Mouse (Mus musculus): ENCODE measurements around the gene Phrf1.
"Not testable (repeated sequence)": the region's sequence is repeated elsewhere in the genome, so short reads cannot be mapped to it uniquely, and the experiment has no call there.

Phrf1 gene

GRCm38 (mm10) chr7:141213605-141214235, 14.9 kb upstream of the Phrf1 start, which contains the start of gene Lmntd2:
Lmntd2 (minus strand) TSS chr7:141214080.
- DNase-seq, result no peak

DNA sequence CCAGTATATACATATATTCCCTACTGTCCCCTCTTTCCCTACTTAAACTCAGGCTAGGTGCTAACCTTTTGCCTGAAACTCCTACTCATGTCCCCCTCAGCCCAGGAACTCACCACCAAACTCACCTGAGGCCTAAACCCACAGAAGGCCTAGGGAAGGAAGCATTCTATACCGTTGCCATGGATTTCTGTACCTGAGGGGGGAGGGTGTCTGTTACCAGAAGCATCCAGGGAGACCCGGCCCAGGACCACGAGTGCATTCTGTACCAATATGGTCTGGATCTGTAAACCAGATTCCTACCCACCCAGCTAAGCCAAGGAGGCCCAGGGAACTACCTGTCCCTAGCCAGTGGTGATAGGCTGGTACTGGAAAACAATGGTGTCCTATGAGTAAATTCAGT, 14.3 kb upstream of the Phrf1 start:
- no peak for DNase-seq

DNA sequence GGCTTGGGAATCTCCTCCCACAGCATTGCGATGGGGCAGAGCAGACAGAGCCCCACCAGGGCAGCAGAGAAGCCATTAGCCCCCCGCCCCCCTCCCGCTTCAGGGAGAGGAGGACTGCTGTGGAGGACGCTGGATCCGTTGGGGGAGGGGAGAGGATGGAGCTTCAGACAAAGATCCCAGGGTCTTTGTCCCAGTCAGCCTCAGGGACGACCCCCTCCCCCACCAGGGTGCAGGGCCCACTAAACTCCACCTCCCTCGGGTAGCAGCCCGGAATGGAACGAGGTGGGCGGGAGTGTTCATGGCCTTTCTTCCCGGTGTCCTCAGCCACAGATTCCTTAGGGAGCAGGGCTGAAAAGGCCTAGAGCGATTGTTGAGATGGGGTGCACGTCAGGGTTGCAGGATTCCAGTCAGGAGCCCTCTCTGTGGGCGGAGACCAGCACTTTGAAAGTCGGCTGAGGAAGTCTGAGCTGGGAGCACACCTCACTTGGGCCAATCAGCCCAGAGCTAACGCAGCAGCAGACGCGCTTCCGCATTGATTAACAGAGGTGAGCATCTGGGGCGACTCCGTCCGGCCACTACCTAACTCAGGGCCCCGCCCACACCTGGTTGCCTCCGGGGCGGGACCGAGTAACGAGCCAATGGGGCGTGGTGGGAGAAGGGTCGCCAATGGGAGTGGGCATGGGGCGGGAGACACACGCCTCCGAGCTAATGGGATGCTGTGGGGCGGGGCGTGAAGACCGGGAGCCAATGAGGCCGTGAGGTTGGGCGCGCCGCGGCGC, 13.3 kb upstream of the Phrf1 start, which contains the start of gene Rassf7:
TSS of gene Rassf7 (plus strand) at position 760 of the 779 bp plus-strand sequence.
- peak; percentile 96 for DNase-seq

- DNase-seq, result no peak
Measured at GRCm38 (mm10) chr7:141215880-141216733, 12.5 kb upstream of the Phrf1 start.

GRCm38 (mm10) chr7:141216894-141217293, 11.7 kb upstream of the Phrf1 start:
- no peak for DNase-seq

GRCm38 (mm10) chr7:141217343-141218013, 11.1 kb upstream of the Phrf1 start:
- no peak for DNase-seq

DNA sequence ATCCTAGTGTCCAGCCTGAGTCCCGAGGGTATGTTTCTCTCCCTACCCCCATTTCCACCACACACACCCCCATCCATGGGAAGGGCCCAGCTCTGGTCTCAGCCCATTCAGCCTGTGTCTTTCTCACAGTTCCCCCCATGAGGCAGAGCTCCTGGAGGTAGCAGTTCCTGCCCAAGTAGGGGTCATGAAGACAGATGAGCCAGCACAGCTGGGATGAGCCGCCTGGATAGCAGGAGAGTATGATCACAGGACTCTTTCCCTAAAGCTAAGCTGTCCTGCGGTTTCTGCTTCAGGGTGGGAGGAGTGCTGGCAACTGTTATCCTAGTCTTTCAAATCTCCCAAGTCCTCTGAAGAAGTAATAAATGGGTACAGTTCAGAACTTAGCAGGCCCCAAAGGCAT, 10.4 kb upstream of the Phrf1 start:
- no peak for DNase-seq

DNA sequence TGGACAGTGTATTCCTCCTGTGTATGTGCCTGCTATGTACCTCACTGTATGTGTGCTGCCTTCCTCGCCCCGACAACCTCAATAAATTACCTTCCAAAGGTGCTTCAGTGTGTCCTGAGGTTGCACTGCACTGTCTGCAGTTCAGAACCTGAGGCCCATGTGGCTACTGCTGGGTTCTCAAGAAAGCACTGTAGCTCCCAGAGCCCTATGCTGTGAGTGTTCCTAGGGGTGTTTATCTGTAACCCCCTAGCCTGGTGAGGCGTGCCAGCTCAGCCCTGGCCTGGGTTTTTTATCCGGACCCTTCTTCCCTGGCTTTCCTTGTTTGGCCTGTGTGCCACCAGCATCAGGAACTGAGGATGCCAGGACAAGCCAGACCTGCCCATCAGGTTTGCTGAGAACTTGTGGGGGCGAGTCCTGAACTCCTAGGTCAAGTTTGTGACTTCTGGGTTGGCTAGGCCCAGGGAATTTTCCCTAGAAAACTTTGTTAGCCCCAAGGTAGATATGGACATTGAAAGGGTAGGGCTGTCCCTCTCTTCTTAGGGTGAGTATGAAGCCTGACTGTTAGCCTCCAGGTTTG, 9.9 kb upstream of the Phrf1 start:
- DNase-seq, result no peak

GRCm38 (mm10) chr7:141219558-141220099, 9.0 kb upstream of the Phrf1 start:
- no peak for DNase-seq

- DNase-seq, result no peak
Measured at GRCm38 (mm10) chr7:141220377-141220776, 8.2 kb upstream of the Phrf1 start.

- DNase-seq, result peak; percentile 100
Measured at GRCm38 (mm10) chr7:141221249-141222125, 7.1 kb upstream of the Phrf1 start.

GRCm38 (mm10) chr7:141222126-141222467, 6.5 kb upstream of the Phrf1 start:
- no peak for DNase-seq

- DNase-seq, result no peak
Measured at GRCm38 (mm10) chr7:141222696-141223215, 5.8 kb upstream of the Phrf1 start.

DNA sequence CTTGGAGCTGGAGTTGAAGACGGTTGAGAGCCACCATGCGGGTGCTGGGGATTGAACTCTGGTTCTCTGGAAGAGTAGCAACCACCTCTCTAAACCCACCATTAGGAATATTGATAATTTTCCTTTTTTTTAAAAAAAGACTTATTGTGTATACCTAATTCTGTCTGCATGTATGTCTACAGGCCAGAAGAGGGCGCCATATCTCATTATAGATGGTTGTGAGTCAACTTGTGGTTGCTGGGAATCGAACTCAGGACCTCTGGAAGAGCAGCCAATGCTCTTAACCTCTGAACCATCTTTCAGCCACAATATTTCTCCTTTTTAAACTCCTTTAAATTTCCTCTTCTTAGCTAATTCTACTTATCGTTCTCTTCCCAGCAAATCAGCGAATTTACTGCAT, 2.0 kb upstream of the Phrf1 start:
- DNase-seq, result no peak

DNA sequence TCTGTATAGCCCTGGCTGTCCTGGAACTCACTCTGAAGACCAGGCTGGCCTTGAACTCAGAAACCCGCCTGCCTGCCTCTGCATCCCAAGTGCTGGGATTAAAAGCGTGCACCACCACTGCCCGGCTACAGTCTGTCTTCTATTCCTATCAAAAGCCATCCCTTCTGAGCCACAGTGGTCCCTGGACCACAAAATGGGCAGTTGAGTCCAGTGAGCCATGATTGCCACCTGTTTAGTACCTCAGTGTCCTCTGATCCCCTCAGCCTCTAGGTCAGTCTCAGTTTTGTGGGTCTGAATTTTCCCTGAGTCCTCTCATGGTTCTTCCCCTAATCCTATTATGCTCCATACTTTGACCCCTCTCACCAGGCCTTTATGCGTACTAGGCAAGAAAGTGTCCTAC, 788 bp upstream of the Phrf1 start:
- DNase-seq, result no peak

GRCm38 (mm10) chr7:141229702-141230101, 1.1 kb downstream of the Phrf1 start:
- DNase-seq, result no peak

DNA sequence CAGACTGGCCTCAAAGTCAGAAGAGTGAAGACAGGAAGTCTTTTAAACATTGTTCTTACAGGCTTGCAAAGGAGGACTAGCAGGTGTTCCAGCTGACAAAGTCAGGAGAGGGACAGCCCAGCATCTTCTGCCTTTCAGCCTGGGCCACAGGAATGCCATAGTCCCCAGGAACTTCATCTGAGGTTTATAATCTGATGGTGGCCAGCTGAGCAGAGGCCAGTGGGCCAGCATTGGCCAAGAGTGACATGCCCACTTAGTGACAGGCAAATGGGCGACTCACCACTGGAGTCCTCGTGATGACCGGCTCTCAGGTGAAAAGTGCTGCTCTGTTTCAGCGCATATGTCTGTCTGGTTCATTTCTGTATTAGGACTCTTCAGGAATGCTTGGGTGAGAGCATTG, 2.0 kb downstream of the Phrf1 start:
- no peak for DNase-seq

GRCm38 (mm10) chr7:141231111-141231510, 2.5 kb downstream of the Phrf1 start:
- DNase-seq, result no peak

DNA sequence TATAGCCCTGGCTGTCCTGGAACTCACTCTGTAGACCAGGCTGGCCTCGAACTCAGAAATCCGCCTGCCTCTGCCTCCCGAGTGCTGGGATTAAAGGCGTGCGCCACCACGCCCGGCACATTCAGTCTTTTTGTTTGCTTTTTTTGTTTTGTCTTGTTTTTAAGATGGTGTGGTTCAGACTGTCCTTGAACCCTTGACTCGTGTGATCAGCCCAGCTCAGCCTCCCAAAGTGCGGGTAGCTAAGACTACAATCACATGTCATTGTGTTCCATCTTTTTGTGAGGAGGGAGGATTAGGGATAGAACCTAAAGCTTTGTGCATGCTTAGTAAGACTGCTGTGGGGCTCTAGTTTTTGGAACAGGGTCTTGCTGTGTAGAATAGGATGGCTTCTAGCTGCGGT, 3.0 kb downstream of the Phrf1 start:
- DNase-seq, result no peak

- DNase-seq, result not testable (repeated sequence)
Measured at GRCm38 (mm10) chr7:141250486-141250885, 21.9 kb downstream of the Phrf1 start.

DNA sequence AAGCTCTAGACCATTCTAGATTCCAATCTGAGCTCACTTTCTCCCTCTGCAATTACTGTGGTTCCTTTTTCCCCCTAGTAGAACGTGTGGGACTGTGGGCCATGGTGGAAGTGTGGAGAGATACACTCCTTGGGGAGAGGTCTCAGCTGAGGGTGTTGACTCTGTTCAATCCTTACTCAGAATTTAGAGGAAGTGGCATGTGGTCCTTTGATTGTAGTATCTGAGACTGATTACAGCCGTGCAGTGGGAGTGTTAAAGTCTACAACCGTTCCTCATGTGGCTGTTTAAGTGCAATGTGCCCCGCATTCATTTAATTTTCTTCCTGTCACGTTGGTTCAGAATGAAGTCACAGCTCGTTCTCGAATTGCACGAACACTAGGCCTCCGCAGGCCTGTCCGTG, 27.6 kb downstream of the Phrf1 start:
- DNase-seq, result no peak
